8 mouse cellular contexts compared by ENCODE assay signal in genomic region chr2:151743845-151744244, GRCm38 (mm10). TPM values are rescaled to one million over a fixed set of nuclear protein-coding genes. Genes with fewer than 3 reads are reported as not detected.
DNase-seq lines count a peak whose midpoint lies in the region; ATAC-seq and TF ChIP-seq lines count a peak whose summit lies in the region.

Gene Psmf1, minus strand, starts transcription at chr2:151744186.

- ATAC-seq in forebrain, embryonic 12.5 days (ENCODE audit: low FRiP score), result no peak
- no peak for ATAC-seq in limb, embryonic 13.5 days (ENCODE audit: low FRiP score, low read depth)

- no peak within 1 kb of the TSS for H3K4me3 ChIP-seq in C2C12 (ENCODE audit: insufficient read depth, poor library complexity, severe bottlenecking)
- H3K4me3 ChIP-seq in ES-E14 (ENCODE audit: insufficient read depth in 1 of 2, low read depth in 1 of 2, low read length in 2 of 2, poor library complexity in 1 of 2, severe bottlenecking in 1 of 2), result no peak within 1 kb of the TSS
- no peak within 1 kb of the TSS for H3K4me3 ChIP-seq in forebrain, embryonic 12.5 days (replicated peaks)
- H3K4me3 ChIP-seq in limb, embryonic 13.5 days, result no peak within 1 kb of the TSS
- no peak within 1 kb of the TSS for H3K4me3 ChIP-seq in small intestine, adult 2 months (ENCODE audit: low read depth, low read length)

- H3K27me3 ChIP-seq in C2C12 (ENCODE audit: control insufficient read depth, insufficient read depth, insufficient read length), result no peaks in the 10 kb centered on the region
- H3K27me3 ChIP-seq in forebrain, embryonic 12.5 days, result peaks cover 20% of the 10 kb centered on the region
- H3K27me3 ChIP-seq in limb, embryonic 13.5 days, result 0 out of 2 replicates have a peak, but pooled peaks cover 3% of the 10 kb centered on the region
- no peaks in the 10 kb centered on the region for H3K27me3 ChIP-seq in small intestine, adult 2 months (ENCODE audit: control insufficient read depth, insufficient read depth, low read length)

- TF ChIP-seq POLR2A in small intestine, adult 2 months (IDR thresholded peaks at IDR 0.05; ENCODE audit: low read depth, low read length), result no peak

- intact Hi-C loops in heart, postnatal 36 days (cut with DNase I), result loop anchor here (5.0 to 10.0 kb wide), 2 partner anchors 167 to 261 kb away; no protein-coding TSS in a partner anchor

- H3K9ac ChIP-seq in ES-E14 (ENCODE audit: insufficient read depth, low read depth, low read length, poor library complexity, severe bottlenecking), result no peak within 1 kb of the TSS
- H3K9ac ChIP-seq in forebrain, embryonic 12.5 days, result no peak within 1 kb of the TSS
- no peak within 1 kb of the TSS for H3K9ac ChIP-seq in limb, embryonic 13.5 days

- no peaks in the 10 kb centered on the region for H3K9me3 ChIP-seq in ES-E14 (ENCODE audit: control insufficient read depth, insufficient read depth, low read depth, low read length)
- no peaks in the 10 kb centered on the region for H3K9me3 ChIP-seq in forebrain, embryonic 12.5 days
- no peaks in the 10 kb centered on the region for H3K9me3 ChIP-seq in limb, embryonic 13.5 days

- no peak within 1 kb of the TSS for H3ac ChIP-seq in C2C12 (ENCODE audit: control insufficient read depth, insufficient read length, low read depth)

- no peak for TF ChIP-seq CTCF in C2C12 (IDR thresholded peaks at IDR 0.05; ENCODE audit: control insufficient read depth, insufficient read depth, insufficient read length)
- no peak for TF ChIP-seq CTCF in small intestine, adult 2 months (IDR thresholded peaks at IDR 0.05; ENCODE audit: extremely low read depth, insufficient read length, insufficient replicate concordance, low read depth, low read length)

- H3K4me2 ChIP-seq in forebrain, embryonic 12.5 days, result no peak within 1 kb of the TSS
- H3K4me2 ChIP-seq in limb, embryonic 13.5 days (replicated peaks), result no peak within 1 kb of the TSS

- peaks cover 21% of the 10 kb centered on the region for H3K79me2 ChIP-seq in C2C12 (ENCODE audit: control insufficient read depth, insufficient read depth)

- H3K4me1 ChIP-seq in ES-E14 (ENCODE audit: control insufficient read depth in 2 of 2, insufficient read depth in 2 of 2, low read length in 2 of 2, poor library complexity in 1 of 2), result peaks cover 0 to 5% of the 10 kb centered on the region in 2 experiments; a peak in 1 of 4 replicates
- H3K4me1 ChIP-seq in forebrain, embryonic 12.5 days, result peaks cover 27% of the 10 kb centered on the region
- H3K4me1 ChIP-seq in limb, embryonic 13.5 days, result peaks cover 19% of the 10 kb centered on the region
- H3K4me1 ChIP-seq in small intestine, adult 2 months (ENCODE audit: control insufficient read depth, insufficient read depth, insufficient read length, low read length), result 0 out of 2 replicates have a peak, but pooled peaks cover 2% of the 10 kb centered on the region

- DNase-seq in ES-E14 (ENCODE audit: low read depth, low spot score), result no peak
- DNase-seq in heart, postnatal 36 days, result no peak
- no peak for DNase-seq in right cerebral cortex, adult 18-20 months
- no peak for DNase-seq in lung, postnatal 4 days

- H3K36me3 ChIP-seq in C2C12 (ENCODE audit: control insufficient read depth, insufficient read depth), result peaks cover 7% of the 10 kb centered on the region
- 0 out of 2 replicates have a peak, but pooled peaks cover 2% of the 10 kb centered on the region for H3K36me3 ChIP-seq in ES-E14 (ENCODE audit: control insufficient read depth, insufficient read depth, low read length, poor library complexity, severe bottlenecking)
- no peaks in the 10 kb centered on the region for H3K36me3 ChIP-seq in forebrain, embryonic 12.5 days (replicated peaks)
- no peaks in the 10 kb centered on the region for H3K36me3 ChIP-seq in limb, embryonic 13.5 days
- no peaks in the 10 kb centered on the region for H3K36me3 ChIP-seq in small intestine, adult 2 months (ENCODE audit: control insufficient read depth, insufficient read depth, low read length)

- H3K79me3 ChIP-seq in C2C12 (ENCODE audit: low read depth), result peaks cover 14% of the 10 kb centered on the region

- no peak within 1 kb of the TSS for H3K27ac ChIP-seq in ES-E14 (ENCODE audit: insufficient read depth, low read depth, low read length, poor library complexity, severe bottlenecking)
- no peak within 1 kb of the TSS for H3K27ac ChIP-seq in forebrain, embryonic 12.5 days
- no peak within 1 kb of the TSS for H3K27ac ChIP-seq in limb, embryonic 13.5 days
- no peak within 1 kb of the TSS for H3K27ac ChIP-seq in small intestine, adult 2 months (ENCODE audit: insufficient read depth, low read depth, low read length)

- in situ Hi-C loops in ES-E14 (cut with MboI; ENCODE audit: low sequenced_read_pairs in 2 of 2, unreplicated experiment in 2 of 2), result no loop called here

TF ChIP-seq in C2C12, 6 proteins besides CTCF, POLR2A, EP300 and RAD21:
- no peak for TF ChIP-seq MAX (IDR thresholded peaks at IDR 0.05)
- TF ChIP-seq FOSL1 (IDR thresholded peaks at IDR 0.05; ENCODE audit: insufficient read depth, low read length, poor library complexity, severe bottlenecking), result no peak
- TF ChIP-seq MYOD1 (IDR thresholded peaks at IDR 0.05; ENCODE audit: control insufficient read depth, insufficient read length, low read depth), result no peak
- no peak for TF ChIP-seq CEBPB (IDR thresholded peaks at IDR 0.05; ENCODE audit: low read depth)
- no peak for TF ChIP-seq USF1 (IDR thresholded peaks at IDR 0.05; ENCODE audit: low read depth)
- TF ChIP-seq MYOG (IDR thresholded peaks at IDR 0.05; ENCODE audit: control insufficient read depth, extremely low read depth, insufficient read length), result no peak

TF ChIP-seq in ES-E14, 5 proteins besides CTCF, POLR2A, EP300 and RAD21:
- TF ChIP-seq CHD2 (IDR thresholded peaks at IDR 0.05; ENCODE audit: low read depth, low read length) (no peak), ZC3H11A (IDR thresholded peaks at IDR 0.05; ENCODE audit: borderline replicate concordance, low read depth, low read length) (no peak), ZNF384 (IDR thresholded peaks at IDR 0.05; ENCODE audit: low read depth, low read length) (no peak), HCFC1 (IDR thresholded peaks at IDR 0.05; ENCODE audit: borderline replicate concordance, insufficient read depth, low read length) (no peak), MAFK (IDR thresholded peaks at IDR 0.05; ENCODE audit: insufficient read depth, low read depth, low read length) (no peak)
TF ChIP-seq in ES-E14: peak in this region for 0.

RNA-seq across cellular contexts. Expression of gene Psmf1, which starts in this region (rescaled TPM):
- polyA plus RNA-seq in C2C12 (2012; fragmentation: generic; extraction: Trizol), result 27.9 TPM
- total RNA-seq in ES-E14 (2012; rRNA removed), result 15.4 and 21.7 TPM in 2 replicates
- polyA plus RNA-seq in forebrain, embryonic 12.5 days (2016; fragmentation: Nextera tagmentation; extraction: Ambion mirVana), result 48.1 and 48.6 TPM in 2 replicates
- total RNA-seq in heart, postnatal 36 days (2021), result 10 to 100 TPM; 21.3 to 25.6 TPM
- polyA plus RNA-seq in limb, embryonic 13.5 days (2015; fragmentation: Nextera tagmentation; extraction: Ambion mirVana), result 45.7 and 46.3 TPM in 2 replicates
- polyA plus RNA-seq in small intestine, adult 2 months (2012; rRNA removed), result 19.8 and 45.1 TPM in 2 replicates
